Mouse (Mus musculus) limb, embryonic 14.5 days (tissue): ENCODE measurements around the gene Smarce1. TPM values are rescaled to one million over a fixed set of nuclear protein-coding genes. Genes with fewer than 3 reads are reported as not detected.

Experiments
- ATAC-seq: fragments of 200-750 bp; cut with Nextera tagmentation; 2 replicates; pipeline ENCODE4 v1.8.0; 2017; ENCODE audit warnings: low read depth, moderate number of reproducible peaks, moderate TSS enrichment; ENCODE audit not compliant: low FRiP score
- DNase-seq: peaks from one replicate; pipeline ENCODE4 v3.0.0-alpha.2; 2015; ENCODE audit warnings: low spot score
- H3K27ac ChIP-seq: fragments of 300-500 bp; sonication (generic); replicated peaks from 2 replicates; pipeline ENCODE4 v1.5.1; 2014; ENCODE audit warnings: low read depth, mild to moderate bottlenecking, low read length, moderate library complexity, mixed read lengths
- H3K27me3 ChIP-seq: fragments of 300-500 bp; sonication (generic); 2 replicates; pipeline ENCODE4 v1.6.1; 2014; ENCODE audit warnings: low read length, mixed read lengths; ENCODE audit not compliant: control insufficient read depth, insufficient read depth
- H3K36me3 ChIP-seq: fragments of 300-500 bp; sonication (generic); 2 replicates; pipeline ENCODE4 v1.6.1; 2014; ENCODE audit warnings: mild to moderate bottlenecking, low read length, moderate library complexity, mixed read lengths; ENCODE audit not compliant: control insufficient read depth, insufficient read depth
- H3K4me1 ChIP-seq: fragments of 300-500 bp; sonication (generic); 2 replicates; pipeline ENCODE4 v1.6.1; 2014; ENCODE audit warnings: antibody characterized with exemption, low read length, mixed read lengths; ENCODE audit not compliant: control insufficient read depth, insufficient read depth
- H3K4me2 ChIP-seq: fragments of 300-500 bp; sonication (generic); replicated peaks from 2 replicates; pipeline ENCODE4 v1.6.1; 2014; ENCODE audit warnings: low read depth, mild to moderate bottlenecking, low read length, moderate library complexity; ENCODE audit not compliant: severe bottlenecking
- H3K4me3 ChIP-seq: fragments of 300-500 bp; sonication (generic); replicated peaks from 2 replicates; pipeline ENCODE4 v1.5.1; 2014; ENCODE audit warnings: low read length
- H3K9ac ChIP-seq: fragments of 300-500 bp; sonication (generic); 2 replicates; pipeline ENCODE4 v1.6.1; 2014; ENCODE audit warnings: mild to moderate bottlenecking, low read depth, low read length, moderate library complexity; ENCODE audit not compliant: severe bottlenecking
- H3K9me3 ChIP-seq: fragments of 300-500 bp; sonication (generic); 2 replicates; pipeline ENCODE4 v1.6.1; 2016; ENCODE audit warnings: low read length; ENCODE audit not compliant: control insufficient read depth
- POLR2A ChIP-seq: fragments of 200-500 bp; IDR thresholded peaks from 2 replicates; pipeline ENCODE4 v1.8.0; 2012; ENCODE audit warnings: inconsistent platforms, mild to moderate bottlenecking, moderate library complexity, borderline replicate concordance; ENCODE audit not compliant: insufficient read depth, insufficient read length; ENCODE audit errors: extremely low read depth
- WGBS: fragments of 180-500 bp; shearing (Covaris S2); extraction: QIAGEN DNeasy Blood & Tissue Kit; methylation state at CpG from one replicate; pipeline ENCODE4 v1.1.7; 2014; 5-methylcytosine and 5-hydroxymethylcytosine counted together
- polyA plus RNA-seq, 2 experiments: library from polyadenylated mRNA; depleted of rRNA in 1 of 2; stranded (reverse) in 1 of 2; unstranded in 1 of 2; fragments of >200 nt; fragmentation: Nextera tagmentation in 1 of 2; extraction: Ambion mirVana in 1 of 2; gene quantifications; 2 replicates each; pipeline versions ENCODE4 v1.2.1 to v1.2.3; 2012 to 2014

Smarce1 gene
- polyA plus RNA-seq, 2 experiments: 166 to 180 TPM

DNA sequence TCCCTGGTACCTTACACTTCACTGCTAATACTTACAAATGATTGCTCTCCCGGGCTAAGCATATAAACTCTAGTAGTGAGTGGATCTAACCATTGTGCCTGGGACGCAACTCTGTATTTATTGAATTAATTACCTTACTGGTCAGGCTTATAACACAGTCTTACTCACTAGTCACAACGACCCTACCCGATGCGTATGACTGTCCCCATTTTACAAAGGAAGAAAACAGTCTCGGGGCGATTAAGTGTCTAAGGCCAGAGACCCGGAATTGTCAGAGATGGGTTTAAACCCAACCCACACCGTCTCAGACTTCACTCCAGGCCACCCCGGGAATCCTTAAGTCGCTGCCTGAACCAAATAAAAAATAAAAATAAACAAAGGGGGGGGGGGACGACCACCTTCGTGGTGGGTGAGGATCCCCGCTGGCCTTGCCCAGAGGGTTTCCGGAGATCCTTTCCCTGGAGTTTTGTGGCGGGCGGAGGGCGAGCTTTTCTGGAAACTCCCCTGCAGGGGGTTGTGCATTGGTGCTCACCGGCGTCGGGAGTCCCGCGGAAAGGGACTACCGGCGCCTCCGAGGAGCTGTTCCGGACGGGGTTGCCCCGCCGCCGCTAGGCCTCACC, 1.1 kb downstream of the Smarce1 start:
- ATAC-seq (peak; percentile 53), DNase-seq (peak; percentile 6)
- H3K9ac ChIP-seq: peak overlapping the region; percentile 100
- no peaks in the 10 kb centered on the region for H3K9me3 ChIP-seq
- peaks cover 30% of the 10 kb centered on the region for H3K36me3 ChIP-seq
- H3K27ac ChIP-seq: peak overlapping the region; percentile 100
- peaks cover 23% of the 10 kb centered on the region for H3K4me1 ChIP-seq
- peak overlapping the region; percentile 72 for H3K4me2 ChIP-seq
- H3K27me3 ChIP-seq: no peaks in the 10 kb centered on the region
- no peak for TF ChIP-seq POLR2A
- peak overlapping the region; percentile 88 for H3K4me3 ChIP-seq
- WGBS: 1% methylated on average over 31 of the region's 31 CpGs

DNA sequence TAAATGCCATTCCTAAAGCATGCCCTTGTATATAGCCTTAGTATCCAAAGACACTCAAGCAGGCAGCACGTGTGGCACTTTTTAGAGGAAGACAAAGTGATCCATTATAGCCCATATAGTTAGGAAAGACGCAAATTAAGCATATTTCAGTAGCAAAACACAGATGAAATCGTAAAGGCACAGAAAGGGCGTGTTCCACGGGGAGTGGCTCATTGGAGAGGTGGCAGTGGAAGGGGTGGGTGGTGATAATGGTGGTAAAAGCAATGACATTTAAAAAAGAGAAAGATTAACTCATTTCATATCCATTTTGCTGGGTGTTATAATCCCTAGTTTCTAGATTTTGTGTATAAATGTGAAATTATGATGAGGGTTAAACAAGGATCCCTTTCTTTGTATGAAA, 4.5 kb downstream of the Smarce1 start:
- no peak overlapping the region for H3K4me3 ChIP-seq
- TF ChIP-seq POLR2A: no peak
- ATAC-seq (no peak), DNase-seq (no peak)
- no peak overlapping the region for H3K9ac ChIP-seq
- no peaks in the 10 kb centered on the region for H3K27me3 ChIP-seq
- no peak overlapping the region for H3K27ac ChIP-seq
- peaks cover 16% of the 10 kb centered on the region for H3K4me1 ChIP-seq
- H3K9me3 ChIP-seq: no peaks in the 10 kb centered on the region
- WGBS: 83% methylated on average over 5 of the region's 5 CpGs
- H3K36me3 ChIP-seq: peaks cover 59% of the 10 kb centered on the region
- no peak overlapping the region for H3K4me2 ChIP-seq

DNA sequence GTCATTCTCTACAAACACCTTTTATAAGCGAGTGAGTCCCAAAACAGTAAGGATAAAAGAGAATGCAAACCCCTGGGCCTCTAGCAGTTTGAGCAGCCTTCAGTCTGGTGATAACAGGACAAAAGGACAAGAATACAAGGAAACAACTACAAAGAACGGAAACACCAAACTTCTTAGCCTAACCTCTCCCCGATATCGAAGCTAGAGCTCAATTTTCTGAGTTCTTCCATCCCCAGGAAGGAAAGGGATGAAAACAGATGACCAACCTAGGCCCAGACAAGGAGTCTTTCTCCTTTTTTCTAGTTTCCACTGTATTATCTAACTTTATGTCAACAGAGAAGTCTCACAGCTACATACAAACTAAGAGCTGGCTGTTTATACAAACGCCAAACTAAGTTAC, 7.5 kb downstream of the Smarce1 start:
- no peak overlapping the region for H3K9ac ChIP-seq
- H3K4me3 ChIP-seq: no peak overlapping the region
- H3K36me3 ChIP-seq: peaks cover 84% of the 10 kb centered on the region
- no peak overlapping the region for H3K27ac ChIP-seq
- H3K4me1 ChIP-seq: peaks cover 10% of the 10 kb centered on the region; the same call in 1 of the 2 replicates
- no peaks in the 10 kb centered on the region for H3K9me3 ChIP-seq
- 84% methylated on average over 5 of the region's 5 CpGs for WGBS
- ATAC-seq (no peak), DNase-seq (no peak)
- H3K4me2 ChIP-seq: no peak overlapping the region
- TF ChIP-seq POLR2A: no peak
- no peaks in the 10 kb centered on the region for H3K27me3 ChIP-seq

DNA sequence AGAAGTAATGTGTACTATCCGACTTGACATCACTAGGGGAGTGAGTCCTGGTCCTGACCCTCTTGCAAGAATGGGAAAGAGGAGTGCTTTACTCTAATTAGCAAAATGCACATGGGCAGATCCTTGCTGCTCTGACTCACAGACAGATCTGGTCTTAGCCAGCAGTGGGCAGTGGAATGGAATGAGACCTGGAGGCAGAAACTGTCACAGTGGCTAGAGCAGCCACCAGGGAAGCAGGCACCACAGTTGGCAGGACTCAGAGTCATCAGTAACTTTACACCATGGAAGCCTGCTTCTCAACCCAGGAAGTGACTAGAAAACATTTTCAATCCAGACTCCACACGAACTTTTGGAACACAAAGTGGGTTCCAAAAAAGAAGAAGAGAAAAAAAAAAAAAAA, 9.0 kb downstream of the Smarce1 start:
- Histone ChIP-seq H3K27ac (no peak overlapping the region), H3K36me3 (peaks cover 84% of the 10 kb centered on the region), H3K4me3 (no peak overlapping the region), H3K27me3 (no peaks in the 10 kb centered on the region), H3K4me1 (0 out of 2 replicates have a peak, but pooled peaks cover 2% of the 10 kb centered on the region), H3K9ac (no peak overlapping the region), H3K9me3 (no peaks in the 10 kb centered on the region), H3K4me2 (no peak overlapping the region)
- TF ChIP-seq POLR2A: no peak
- DNase-seq (no peak), ATAC-seq (no peak)
- WGBS: 71% methylated on average over 2 of the region's 2 CpGs

DNA sequence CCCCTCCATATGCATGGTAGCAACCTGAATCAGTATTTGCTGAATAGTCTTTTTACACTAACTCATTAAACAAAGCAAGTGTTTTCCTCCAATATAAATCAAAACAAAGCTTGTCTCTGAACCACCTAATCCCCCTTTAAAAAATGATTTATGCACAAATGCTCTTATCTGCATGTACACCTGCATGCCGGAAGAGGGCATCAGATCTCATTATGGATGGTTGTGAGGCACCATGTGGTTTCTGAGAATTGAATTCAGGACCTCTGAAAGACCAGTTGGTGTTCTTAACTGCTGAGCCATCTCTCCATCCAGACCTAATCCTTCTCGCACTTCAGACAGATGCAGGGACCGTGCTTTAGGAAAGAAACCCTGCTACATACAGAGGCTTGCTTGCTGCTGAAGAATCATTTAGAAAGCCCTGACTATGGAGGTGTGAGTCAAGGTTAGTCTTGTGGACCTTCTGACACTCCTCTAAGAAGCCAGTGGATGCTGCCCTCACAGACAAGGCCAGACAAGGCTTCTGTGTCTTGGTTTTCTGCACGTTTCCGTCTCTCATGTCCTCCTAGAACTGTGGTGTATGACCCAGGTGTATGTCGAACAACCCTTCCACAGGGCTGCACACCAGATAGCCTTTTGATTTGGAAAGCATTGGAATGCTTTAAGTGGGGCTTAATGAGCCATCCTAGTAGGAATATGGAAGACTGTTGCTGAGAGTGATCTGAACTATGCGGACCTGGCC, 13.4 kb downstream of the Smarce1 start:
- Histone ChIP-seq H3K4me2 (no peak overlapping the region), H3K4me1 (no peaks in the 10 kb centered on the region), H3K27ac (no peak overlapping the region), H3K9ac (no peak overlapping the region), H3K36me3 (peaks cover 88% of the 10 kb centered on the region), H3K4me3 (no peak overlapping the region), H3K9me3 (no peaks in the 10 kb centered on the region), H3K27me3 (no peaks in the 10 kb centered on the region)
- no peak for TF ChIP-seq POLR2A
- DNase-seq: no peak
- 92% methylated on average over 7 of the region's 7 CpGs for WGBS
- no peak for ATAC-seq
